Mouse (Mus musculus): ENCODE results near the gene Mrm3. TPM values are rescaled to one million over a fixed set of nuclear protein-coding genes. Genes with fewer than 3 reads are reported as not detected.

Gene Mrm3
- polyA plus RNA-seq, 1 experiment, result 3.2 TPM

DNA sequence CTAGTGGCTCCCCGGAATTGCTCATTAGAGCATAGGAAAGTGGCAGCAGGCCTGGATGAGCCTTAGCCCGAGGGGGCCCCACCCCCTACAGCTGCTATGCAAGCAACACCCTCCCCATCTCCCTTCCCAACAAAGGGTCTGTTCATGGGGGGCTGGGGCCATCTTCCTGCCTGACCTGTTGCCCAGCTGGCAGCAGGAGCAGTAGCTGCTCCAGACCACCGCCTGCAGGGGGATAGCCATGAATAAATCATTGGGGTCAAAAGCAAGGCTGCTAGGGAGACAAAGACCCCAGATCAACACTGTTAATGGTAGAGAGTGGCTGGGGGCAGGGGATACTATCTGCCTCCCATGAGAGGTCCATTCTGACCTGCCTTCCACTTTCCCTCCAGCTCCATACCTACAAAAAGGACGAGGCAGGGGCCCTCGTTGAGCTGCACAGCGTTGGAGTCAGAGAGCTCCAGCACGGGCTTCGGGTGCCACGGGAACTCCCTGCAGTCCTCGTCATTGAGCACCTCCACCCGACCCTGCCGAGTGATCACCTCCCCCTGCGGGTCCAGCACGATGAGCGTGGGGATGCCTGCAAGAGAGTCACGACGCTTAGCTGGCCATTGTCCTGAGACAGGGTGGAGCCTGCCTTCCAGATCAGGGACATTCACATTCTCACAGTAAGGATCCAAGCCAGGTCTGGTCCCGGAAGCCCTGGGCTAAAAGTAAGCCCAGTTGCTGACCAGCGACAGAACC, 19.3 kb downstream of the Mrm3 start:
- Histone ChIP-seq H3K27ac (ENCODE audit: insufficient read depth, low read depth, low read length) (no peak overlapping the region), H3K4me1 (ENCODE audit: control insufficient read depth, insufficient read depth, low read length) (no peaks in the 10 kb centered on the region; the same call in 1 of the 2 replicates), H3K4me3 (ENCODE audit: insufficient read depth, low read length) (no peak overlapping the region)
- TF ChIP-seq POLR2A (IDR thresholded peaks at IDR 0.05; ENCODE audit: borderline replicate concordance, low read depth, low read length), result no peak
- TF ChIP-seq CTCF (IDR thresholded peaks at IDR 0.05; ENCODE audit: low read depth, low read length), result no peak

GRCm38 (mm10) chr11:76267550-76267949, 24.0 kb downstream of the Mrm3 start:
- Histone ChIP-seq H3K27ac (ENCODE audit: insufficient read depth, low read depth, low read length) (no peak overlapping the region), H3K4me3 (ENCODE audit: insufficient read depth, low read length) (no peak overlapping the region), H3K4me1 (ENCODE audit: control insufficient read depth, insufficient read depth, low read length) (no peaks in the 10 kb centered on the region)
- TF ChIP-seq POLR2A (IDR thresholded peaks at IDR 0.05; ENCODE audit: borderline replicate concordance, low read depth, low read length), result no peak
- TF ChIP-seq CTCF (IDR thresholded peaks at IDR 0.05; ENCODE audit: low read depth, low read length), result no peak

- Histone ChIP-seq H3K4me1 (ENCODE audit: control insufficient read depth, insufficient read depth, low read length) (no peaks in the 10 kb centered on the region), H3K4me3 (ENCODE audit: insufficient read depth, low read length) (no peak overlapping the region), H3K27ac (ENCODE audit: insufficient read depth, low read depth, low read length) (no peak overlapping the region)
- TF ChIP-seq CTCF (IDR thresholded peaks at IDR 0.05; ENCODE audit: low read depth, low read length) (no peak), POLR2A (IDR thresholded peaks at IDR 0.05; ENCODE audit: borderline replicate concordance, low read depth, low read length) (no peak)
Observed at GRCm38 (mm10) chr11:76268001-76268459, 24.5 kb downstream of the Mrm3 start.

- Histone ChIP-seq H3K4me3 (ENCODE audit: insufficient read depth, low read length) (no peak overlapping the region), H3K27ac (ENCODE audit: insufficient read depth, low read depth, low read length) (no peak overlapping the region), H3K4me1 (ENCODE audit: control insufficient read depth, insufficient read depth, low read length) (no peaks in the 10 kb centered on the region)
- TF ChIP-seq CTCF (IDR thresholded peaks at IDR 0.05; ENCODE audit: low read depth, low read length), result no peak
- TF ChIP-seq POLR2A (IDR thresholded peaks at IDR 0.05; ENCODE audit: borderline replicate concordance, low read depth, low read length), result no peak
Observed at GRCm38 (mm10) chr11:76268521-76269065, 25.1 kb downstream of the Mrm3 start.

- H3K27ac ChIP-seq (ENCODE audit: insufficient read depth, low read depth, low read length), result no peak overlapping the region
- TF ChIP-seq CTCF (IDR thresholded peaks at IDR 0.05; ENCODE audit: low read depth, low read length) (no peak), POLR2A (IDR thresholded peaks at IDR 0.05; ENCODE audit: borderline replicate concordance, low read depth, low read length) (no peak)
- no peaks in the 10 kb centered on the region for H3K4me1 ChIP-seq (ENCODE audit: control insufficient read depth, insufficient read depth, low read length)
- no peak overlapping the region for H3K4me3 ChIP-seq (ENCODE audit: insufficient read depth, low read length)
Observed at GRCm38 (mm10) chr11:76272440-76272839, 28.9 kb downstream of the Mrm3 start.

- Histone ChIP-seq H3K4me1 (ENCODE audit: control insufficient read depth, insufficient read depth, low read length) (no peaks in the 10 kb centered on the region), H3K27ac (ENCODE audit: insufficient read depth, low read depth, low read length) (no peak overlapping the region), H3K4me3 (ENCODE audit: insufficient read depth, low read length) (no peak overlapping the region)
- TF ChIP-seq CTCF (IDR thresholded peaks at IDR 0.05; ENCODE audit: low read depth, low read length), result no peak
- no peak for TF ChIP-seq POLR2A (IDR thresholded peaks at IDR 0.05; ENCODE audit: borderline replicate concordance, low read depth, low read length)
Observed at GRCm38 (mm10) chr11:76278960-76279852, 35.7 kb downstream of the Mrm3 start.

GRCm38 (mm10) chr11:76279971-76280370, 36.5 kb downstream of the Mrm3 start:
- Histone ChIP-seq H3K4me1 (ENCODE audit: control insufficient read depth, insufficient read depth, low read length) (no peaks in the 10 kb centered on the region), H3K4me3 (ENCODE audit: insufficient read depth, low read length) (no peak overlapping the region), H3K27ac (ENCODE audit: insufficient read depth, low read depth, low read length) (no peak overlapping the region)
- TF ChIP-seq CTCF (IDR thresholded peaks at IDR 0.05; ENCODE audit: low read depth, low read length), result no peak
- no peak for TF ChIP-seq POLR2A (IDR thresholded peaks at IDR 0.05; ENCODE audit: borderline replicate concordance, low read depth, low read length)

- Histone ChIP-seq H3K4me3 (ENCODE audit: insufficient read depth, low read length) (no peak overlapping the region), H3K4me1 (ENCODE audit: control insufficient read depth, insufficient read depth, low read length) (peaks cover 5% of the 10 kb centered on the region), H3K27ac (ENCODE audit: insufficient read depth, low read depth, low read length) (no peak overlapping the region)
- TF ChIP-seq POLR2A (IDR thresholded peaks at IDR 0.05; ENCODE audit: borderline replicate concordance, low read depth, low read length) (no peak), CTCF (IDR thresholded peaks at IDR 0.05; ENCODE audit: low read depth, low read length) (no peak)
Observed at GRCm38 (mm10) chr11:76283841-76284240, 40.3 kb downstream of the Mrm3 start.

- TF ChIP-seq CTCF (IDR thresholded peaks at IDR 0.05; ENCODE audit: low read depth, low read length), result no peak
- no peak for TF ChIP-seq POLR2A (IDR thresholded peaks at IDR 0.05; ENCODE audit: borderline replicate concordance, low read depth, low read length)
- Histone ChIP-seq H3K4me3 (ENCODE audit: insufficient read depth, low read length) (no peak overlapping the region), H3K4me1 (ENCODE audit: control insufficient read depth, insufficient read depth, low read length) (peaks cover 15% of the 10 kb centered on the region), H3K27ac (ENCODE audit: insufficient read depth, low read depth, low read length) (no peak overlapping the region)
Observed at GRCm38 (mm10) chr11:76285431-76286075, 42.0 kb downstream of the Mrm3 start.

Data from bone marrow macrophage, adult 2 months (primary cell).